Mouse (Mus musculus) midbrain, embryonic 16.5 days (tissue): ENCODE measurements around the gene Man2a2. TPM values are rescaled to one million over a fixed set of nuclear protein-coding genes. Genes with fewer than 3 reads are reported as not detected.

Experiments used
- ATAC-seq: fragments of 200-750 bp; cut with Nextera tagmentation; 2 replicates; pipeline ENCODE4 v1.8.0; 2017; ENCODE audit warnings: moderate TSS enrichment
- H3K27ac ChIP-seq: fragments of 300-500 bp; sonication (generic); 2 replicates; pipeline ENCODE4 v1.5.1; 2014; ENCODE audit warnings: mild to moderate bottlenecking, low read length, mixed read lengths
- H3K27me3 ChIP-seq: fragments of 300-500 bp; sonication (generic); 2 replicates; pipeline ENCODE4 v1.6.1; 2014; ENCODE audit warnings: low read depth, low read length, mixed read lengths; ENCODE audit not compliant: control insufficient read depth, insufficient read depth
- H3K36me3 ChIP-seq: fragments of 300-500 bp; sonication (generic); 2 replicates; pipeline ENCODE4 v1.6.1; 2014; ENCODE audit warnings: mild to moderate bottlenecking, low read length, moderate library complexity, mixed read lengths; ENCODE audit not compliant: control insufficient read depth, insufficient read depth
- H3K4me1 ChIP-seq: fragments of 300-500 bp; sonication (generic); 2 replicates; pipeline ENCODE4 v1.6.1; 2014; ENCODE audit warnings: mild to moderate bottlenecking, low read length, mixed read lengths; ENCODE audit not compliant: control insufficient read depth, insufficient read depth
- H3K4me2 ChIP-seq: fragments of 300-500 bp; sonication (generic); 2 replicates; pipeline ENCODE4 v1.6.1; 2014; ENCODE audit warnings: mild to moderate bottlenecking, low read length, mixed read lengths
- H3K4me3 ChIP-seq: fragments of 300-500 bp; sonication (generic); 2 replicates; pipeline ENCODE4 v1.5.1; 2014; ENCODE audit warnings: low read depth, mild to moderate bottlenecking, low read length, moderate library complexity, mixed read lengths
- H3K9ac ChIP-seq: fragments of 300-500 bp; sonication (generic); 2 replicates; pipeline ENCODE4 v1.6.1; 2014; ENCODE audit warnings: low read depth, low read length, mixed read lengths
- H3K9me3 ChIP-seq: fragments of 300-500 bp; sonication (generic); replicated peaks from 2 replicates; pipeline ENCODE4 v1.6.1; 2014; ENCODE audit warnings: mild to moderate bottlenecking, low read length, mixed read lengths; ENCODE audit not compliant: control insufficient read depth, poor library complexity, severe bottlenecking
- WGBS: fragments of 180-500 bp; shearing (Covaris S2); extraction: QIAGEN DNeasy Blood & Tissue Kit; methylation state at CpG from one replicate; pipeline ENCODE4 v1.1.7; 2014; 5-methylcytosine and 5-hydroxymethylcytosine counted together
- polyA plus RNA-seq: library from polyadenylated mRNA; unstranded; fragments of >200 nt; fragmentation: Nextera tagmentation; extraction: Ambion mirVana; gene quantifications from 2 replicates; pipeline ENCODE4 v1.2.1, GENCODE M21; 2015

Man2a2 gene
- polyA plus RNA-seq, 1 experiment from 2014 or later, result 25.2 TPM

- 92% methylated on average over 9 of the region's 9 CpGs for WGBS
- no peak for ATAC-seq
These were observed 4.3 kb upstream of the Man2a2 start for GRCm38 (mm10) chr7:80375376-80376039.

GRCm38 (mm10) chr7:80374733-80375132, 3.6 kb upstream of the Man2a2 start:
- Histone ChIP-seq H3K9ac (no peak overlapping the region), H3K27ac (no peak overlapping the region), H3K4me1 (peaks cover 10% of the 10 kb centered on the region), H3K36me3 (no peaks in the 10 kb centered on the region), H3K9me3 (no peaks in the 10 kb centered on the region), H3K4me3 (no peak overlapping the region), H3K4me2 (no peak overlapping the region), H3K27me3 (no peaks in the 10 kb centered on the region)
- 86% methylated on average over 3 of the region's 3 CpGs for WGBS
- ATAC-seq, result no peak

More at GRCm38 (mm10) chr7:80375376-80376039, 4.3 kb upstream of the Man2a2 start:
- Histone ChIP-seq H3K4me2 (no peak overlapping the region), H3K9ac (no peak overlapping the region), H3K9me3 (no peaks in the 10 kb centered on the region), H3K36me3 (no peaks in the 10 kb centered on the region), H3K27me3 (no peaks in the 10 kb centered on the region), H3K27ac (no peak overlapping the region; the same call in 1 of the 2 replicates), H3K4me1 (peaks cover 5% of the 10 kb centered on the region; the same call in 1 of the 2 replicates), H3K4me3 (no peak overlapping the region)

- Histone ChIP-seq H3K36me3 (no peaks in the 10 kb centered on the region), H3K9me3 (no peaks in the 10 kb centered on the region), H3K4me2 (no peak overlapping the region), H3K4me3 (no peak overlapping the region), H3K4me1 (peaks cover 15% of the 10 kb centered on the region), H3K27ac (no peak overlapping the region), H3K27me3 (no peaks in the 10 kb centered on the region), H3K9ac (no peak overlapping the region)
- no peak for ATAC-seq
- WGBS, result 60% methylated on average over 3 of the region's 3 CpGs
These were observed 3.1 kb upstream of the Man2a2 start for GRCm38 (mm10) chr7:80374280-80374679.

- Histone ChIP-seq H3K9ac (no peak overlapping the region), H3K36me3 (no peaks in the 10 kb centered on the region), H3K9me3 (no peaks in the 10 kb centered on the region), H3K4me1 (peaks cover 19% of the 10 kb centered on the region), H3K4me2 (no peak overlapping the region), H3K27ac (no peak overlapping the region), H3K4me3 (no peak overlapping the region), H3K27me3 (no peaks in the 10 kb centered on the region)
- ATAC-seq, result no peak
- WGBS, result 75% methylated on average over 12 of the region's 12 CpGs
These were observed 2.7 kb upstream of the Man2a2 start for GRCm38 (mm10) chr7:80373850-80374249.

GRCm38 (mm10) chr7:80373352-80373751, 2.2 kb upstream of the Man2a2 start:
- Histone ChIP-seq H3K4me2 (no peak overlapping the region), H3K9ac (no peak overlapping the region), H3K4me3 (no peak overlapping the region), H3K9me3 (no peaks in the 10 kb centered on the region), H3K27ac (no peak overlapping the region), H3K36me3 (0 out of 2 replicates have a peak, but pooled peaks cover 4% of the 10 kb centered on the region), H3K4me1 (peaks cover 19% of the 10 kb centered on the region), H3K27me3 (no peaks in the 10 kb centered on the region)
- no peak for ATAC-seq
- 83% methylated on average over 4 of the region's 4 CpGs for WGBS

- Histone ChIP-seq H3K4me1 (peaks cover 19% of the 10 kb centered on the region), H3K4me3 (no peak overlapping the region)
- WGBS, result 52% methylated on average over 2 of the region's 2 CpGs
These were observed 1.5 kb upstream of the Man2a2 start for GRCm38 (mm10) chr7:80372667-80373066.

GRCm38 (mm10) chr7:80372166-80372565, 991 bp upstream of the Man2a2 start:
- ATAC-seq, result no peak
- H3K27ac ChIP-seq, result no peak overlapping the region
- H3K36me3 ChIP-seq, result peaks cover 8% of the 10 kb centered on the region; the same call in 1 of the 2 replicates
- H3K4me2 ChIP-seq, result no peak overlapping the region
- H3K9ac ChIP-seq, result no peak overlapping the region
- peaks cover 19% of the 10 kb centered on the region for H3K4me1 ChIP-seq
- WGBS, result 82% methylated on average over 3 of the region's 3 CpGs
- H3K4me3 ChIP-seq, result no peak overlapping the region
- no peaks in the 10 kb centered on the region for H3K27me3 ChIP-seq
- H3K9me3 ChIP-seq, result no peaks in the 10 kb centered on the region

More at GRCm38 (mm10) chr7:80372667-80373066, 1.5 kb upstream of the Man2a2 start:
- no peak for ATAC-seq
- H3K27ac ChIP-seq, result no peak overlapping the region
- no peak overlapping the region for H3K9ac ChIP-seq
- H3K27me3 ChIP-seq, result no peaks in the 10 kb centered on the region
- no peaks in the 10 kb centered on the region for H3K9me3 ChIP-seq
- no peak overlapping the region for H3K4me2 ChIP-seq
- H3K36me3 ChIP-seq, result 0 out of 2 replicates have a peak, but pooled peaks cover 7% of the 10 kb centered on the region

- 2% methylated on average over 30 of the region's 31 CpGs for WGBS
- H3K4me1 ChIP-seq, result peaks cover 14% of the 10 kb centered on the region
- H3K36me3 ChIP-seq, result peaks cover 20% of the 10 kb centered on the region
- no peaks in the 10 kb centered on the region for H3K9me3 ChIP-seq
- H3K4me3 ChIP-seq, result peak overlapping the region; percentile 86
- H3K27me3 ChIP-seq, result no peaks in the 10 kb centered on the region
- peak overlapping the region; percentile 66 for H3K4me2 ChIP-seq
- H3K9ac ChIP-seq, result peak overlapping the region; percentile 95
- H3K27ac ChIP-seq, result peak overlapping the region; percentile 87
- ATAC-seq, result peak; percentile 69
These were observed 530 bp downstream of the Man2a2 start for GRCm38 (mm10) chr7:80370649-80371040.

GRCm38 (mm10) chr7:80369967-80370431, 1.2 kb downstream of the Man2a2 start:
- H3K27ac ChIP-seq, result peak overlapping the region; percentile 87
- WGBS, result 55% methylated on average over 4 of the region's 4 CpGs
- peak overlapping the region; percentile 66 for H3K4me2 ChIP-seq
- H3K4me3 ChIP-seq, result peak overlapping the region; percentile 86
- no peak; the same call in 1 of the 2 replicates for ATAC-seq
- peak overlapping the region; percentile 95 for H3K9ac ChIP-seq
- peaks cover 14% of the 10 kb centered on the region for H3K4me1 ChIP-seq
- H3K9me3 ChIP-seq, result no peaks in the 10 kb centered on the region
- H3K27me3 ChIP-seq, result no peaks in the 10 kb centered on the region
- peaks cover 21% of the 10 kb centered on the region for H3K36me3 ChIP-seq
